Mouse (Mus musculus) liver, postnatal 0 days (tissue): ENCODE measurements around the gene Ptges2.

ENCODE experiments used
- CTCF ChIP-seq: sonication (generic); IDR thresholded peaks from 2 replicates; pipeline ENCODE4 v1.5.1; 2016; ENCODE audit warnings: antibody characterized with exemption, low read depth
- EP300 ChIP-seq: IDR thresholded peaks from 2 replicates; pipeline ENCODE4 v1.6.1; 2016; ENCODE audit warnings: antibody characterized with exemption, low read depth, mild to moderate bottlenecking

DNA sequence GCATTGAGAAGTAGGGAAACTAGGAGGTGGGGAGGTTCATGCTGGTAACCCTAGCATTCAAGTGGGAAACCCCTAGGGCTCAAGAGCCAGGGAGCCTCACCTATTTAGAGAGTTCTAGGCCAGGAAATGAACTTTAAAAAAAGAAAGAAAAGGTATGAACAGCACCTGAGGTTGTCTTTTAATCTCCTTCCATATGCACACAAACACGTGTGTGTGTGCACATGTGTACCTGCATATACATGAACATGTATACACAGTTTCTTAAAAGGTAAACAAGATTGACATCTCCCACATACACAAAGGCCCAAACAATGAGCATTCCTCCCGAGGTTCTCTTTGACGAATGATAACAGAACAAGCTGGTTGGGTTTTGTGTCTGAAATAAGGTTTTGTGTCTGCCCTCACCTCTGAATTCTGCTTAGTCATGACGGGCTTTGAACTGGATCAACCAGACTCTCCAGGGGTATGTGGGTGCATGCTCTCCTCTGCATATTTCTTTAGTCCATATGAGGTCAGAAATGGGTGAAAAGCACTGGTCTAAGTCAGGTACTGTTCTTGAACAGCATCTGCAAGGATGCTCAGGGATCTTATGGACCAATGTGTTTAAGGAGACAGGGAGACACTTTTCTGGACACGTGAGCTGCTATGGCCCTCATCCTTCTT lies 58.1 kb downstream of the Ptges2 start:
- TF ChIP-seq CTCF (no peak), EP300 (no peak)
